Mouse (Mus musculus) ES-Bruce4 (cell line): Measurements from ENCODE around the gene Unc45b. TPM values are rescaled to one million over a fixed set of nuclear protein-coding genes. Genes with fewer than 3 reads are reported as not detected.
"Not testable (repeated sequence)": the region's sequence is repeated elsewhere in the genome, so short reads cannot be mapped to it uniquely, and the experiment has no call there.

Experiments used
- H3K27ac ChIP-seq: 2 replicates; pipeline ENCODE4 v1.5.1; 2012; ENCODE audit warnings: low read length, inconsistent platforms; ENCODE audit not compliant: insufficient read depth
- H3K27me3 ChIP-seq: 2 replicates; pipeline ENCODE4 v1.6.1; 2012; ENCODE audit warnings: mild to moderate bottlenecking, low read length, inconsistent platforms; ENCODE audit not compliant: control insufficient read depth, poor library complexity, insufficient read depth, severe bottlenecking
- H3K36me3 ChIP-seq: 2 replicates; pipeline ENCODE4 v1.6.1; 2012; ENCODE audit warnings: inconsistent platforms, mild to moderate bottlenecking, low read length, moderate library complexity; ENCODE audit not compliant: control insufficient read depth, poor library complexity, insufficient read depth, severe bottlenecking
- H3K4me1 ChIP-seq: one replicate; pipeline ENCODE4 v1.8.1; 2011; ENCODE audit warnings: low read length; ENCODE audit not compliant: control insufficient read depth, insufficient read depth
- H3K4me3 ChIP-seq: 2 replicates; pipeline ENCODE4 v1.5.1; 2011; ENCODE audit warnings: low read depth, mild to moderate bottlenecking, low read length
- H3K9ac ChIP-seq: 2 replicates; pipeline ENCODE4 v1.6.1; 2012; ENCODE audit warnings: low read depth, mild to moderate bottlenecking, inconsistent platforms; ENCODE audit not compliant: poor library complexity, severe bottlenecking
- H3K9me3 ChIP-seq: replicated peaks from 2 replicates; pipeline ENCODE4 v1.6.1; 2012; ENCODE audit warnings: mild to moderate bottlenecking, low read length, inconsistent platforms; ENCODE audit not compliant: control insufficient read depth, poor library complexity, insufficient read depth, severe bottlenecking
- CTCF ChIP-seq: IDR thresholded peaks from one replicate; pipeline ENCODE4 v1.8.1; 2011; ENCODE audit warnings: low read depth, low read length
- EP300 ChIP-seq: IDR thresholded peaks from 2 replicates; pipeline ENCODE4 v1.6.1; 2011; ENCODE audit warnings: low read depth, low read length; ENCODE audit not compliant: insufficient read depth
- POLR2A ChIP-seq: IDR thresholded peaks from one replicate; pipeline ENCODE4 v1.8.1; 2011; ENCODE audit warnings: low read length; ENCODE audit not compliant: insufficient read depth
- polyA plus RNA-seq: library from polyadenylated mRNA; stranded (reverse); fragments of >200 nt; gene quantifications from 2 replicates; pipeline ENCODE4 v1.2.4, GENCODE M21; 2011; ENCODE audit warnings: low read depth; ENCODE audit not compliant: missing spikeins, insufficient read depth, insufficient read length

The Unc45b gene
- polyA plus RNA-seq, 1 experiment = 3.5 TPM

DNA sequence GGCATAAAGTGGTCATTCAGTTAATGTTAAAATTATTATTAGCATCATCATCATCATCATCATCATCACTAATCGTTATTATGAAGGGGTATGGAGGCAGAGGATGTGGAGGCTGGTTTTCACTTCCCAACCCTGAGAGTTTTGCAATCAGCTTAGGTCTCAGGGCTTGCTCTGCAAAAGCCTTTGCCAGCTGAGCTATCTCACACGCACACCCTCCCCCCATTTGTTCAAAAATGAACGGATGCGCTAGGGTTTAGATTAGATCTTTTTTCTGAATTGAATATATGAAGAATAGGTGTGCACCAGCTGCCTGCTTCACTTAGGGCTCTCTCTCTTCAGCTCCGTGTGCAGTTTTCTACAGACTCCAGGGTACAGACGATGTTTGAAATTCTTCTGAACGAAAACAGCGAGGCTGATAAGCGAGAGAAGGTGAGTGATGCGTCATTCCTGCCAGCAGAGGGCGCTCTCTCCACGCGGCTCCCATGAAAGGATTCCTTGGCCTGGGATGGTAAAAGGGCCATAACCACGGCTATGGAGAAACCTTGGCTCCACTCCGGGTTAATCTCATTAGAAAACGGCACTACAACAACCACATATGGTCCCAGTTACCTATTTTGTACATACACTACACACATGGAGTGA lies 4.5 kb downstream of the Unc45b start:
- Histone ChIP-seq H3K4me3 (no peak overlapping the region), H3K9ac (no peak overlapping the region), H3K4me1 (no peaks in the 10 kb centered on the region), H3K27me3 (no peaks in the 10 kb centered on the region), H3K9me3 (no peaks in the 10 kb centered on the region), H3K36me3 (no peaks in the 10 kb centered on the region), H3K27ac (no peak overlapping the region)
- TF ChIP-seq POLR2A (no peak), CTCF (peak; percentile 99), EP300 (0 out of 2 replicates have a peak, but pooled peaks have one; percentile 19)

DNA sequence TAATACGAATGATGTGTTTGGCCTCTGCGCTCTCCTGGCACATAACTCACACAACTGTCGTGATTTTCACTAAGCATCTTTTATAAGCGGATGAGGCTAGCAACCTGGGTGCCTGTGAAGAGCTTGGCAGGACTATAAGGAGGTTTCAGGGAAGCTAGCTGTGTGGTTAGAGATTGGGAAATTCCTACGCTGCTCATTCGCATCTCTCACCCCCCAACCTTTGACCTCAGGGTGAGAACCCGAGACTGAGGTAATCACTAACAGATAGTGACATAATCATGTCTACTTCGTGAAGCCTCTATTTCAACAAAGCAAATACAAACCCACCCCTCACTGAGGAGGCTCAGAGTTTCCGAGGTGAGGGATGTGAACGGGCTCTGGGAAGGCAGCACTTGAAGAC lies 10.4 kb downstream of the Unc45b start:
- no peak overlapping the region for H3K4me3 ChIP-seq
- no peaks in the 10 kb centered on the region for H3K27me3 ChIP-seq
- H3K9me3 ChIP-seq = no peaks in the 10 kb centered on the region
- H3K36me3 ChIP-seq = no peaks in the 10 kb centered on the region
- no peak overlapping the region for H3K27ac ChIP-seq
- H3K4me1 ChIP-seq = no peaks in the 10 kb centered on the region
- TF ChIP-seq CTCF (no peak), POLR2A (no peak), EP300 (no peak)
- H3K9ac ChIP-seq = no peak overlapping the region

DNA sequence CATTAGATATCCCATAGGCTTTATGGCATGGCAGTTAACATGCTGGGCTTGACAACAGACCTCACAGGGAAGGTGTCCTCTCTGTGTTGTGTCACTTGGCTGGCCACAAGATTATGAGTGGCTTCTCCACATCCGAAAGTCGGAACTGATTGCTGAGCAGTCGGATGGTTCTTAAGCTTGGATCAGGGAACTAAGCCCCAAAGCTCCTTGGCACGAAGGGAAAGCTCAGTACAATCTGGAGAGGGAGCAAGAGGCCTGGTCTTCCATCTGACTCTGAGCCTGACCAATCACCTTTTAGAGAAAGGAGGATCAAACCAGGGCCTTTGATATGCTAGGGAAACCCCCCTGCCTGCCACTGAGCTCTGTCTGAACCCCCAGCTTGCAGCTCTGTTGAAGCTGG lies 11.3 kb downstream of the Unc45b start:
- Histone ChIP-seq H3K9ac (no peak overlapping the region), H3K27ac (no peak overlapping the region), H3K9me3 (no peaks in the 10 kb centered on the region), H3K36me3 (no peaks in the 10 kb centered on the region), H3K4me1 (no peaks in the 10 kb centered on the region), H3K27me3 (no peaks in the 10 kb centered on the region), H3K4me3 (no peak overlapping the region)
- TF ChIP-seq EP300 (no peak), POLR2A (no peak), CTCF (no peak)

DNA sequence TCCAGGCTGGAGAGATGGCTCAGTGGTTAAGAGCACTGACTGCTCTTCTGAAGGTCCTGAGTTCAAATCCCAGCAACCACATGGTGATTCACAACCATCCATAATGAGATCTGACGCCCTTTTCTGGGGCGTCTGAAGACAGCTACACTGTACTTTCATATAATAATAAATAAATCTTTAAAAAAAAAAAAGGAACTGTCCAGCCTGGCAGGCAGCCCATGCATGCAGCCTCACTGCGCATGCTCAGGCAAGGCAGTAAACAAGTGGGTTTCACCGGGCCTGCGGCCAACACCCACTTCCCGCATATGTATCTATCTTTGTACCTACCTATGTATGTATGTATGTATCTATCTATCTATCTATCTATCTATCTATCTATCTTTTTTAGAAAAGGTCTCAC lies 13.6 kb downstream of the Unc45b start:
- not testable (repeated sequence) for H3K4me3 ChIP-seq, H3K9me3 ChIP-seq, H3K27ac ChIP-seq, H3K4me1 ChIP-seq, H3K9ac ChIP-seq, H3K36me3 ChIP-seq, H3K27me3 ChIP-seq

DNA sequence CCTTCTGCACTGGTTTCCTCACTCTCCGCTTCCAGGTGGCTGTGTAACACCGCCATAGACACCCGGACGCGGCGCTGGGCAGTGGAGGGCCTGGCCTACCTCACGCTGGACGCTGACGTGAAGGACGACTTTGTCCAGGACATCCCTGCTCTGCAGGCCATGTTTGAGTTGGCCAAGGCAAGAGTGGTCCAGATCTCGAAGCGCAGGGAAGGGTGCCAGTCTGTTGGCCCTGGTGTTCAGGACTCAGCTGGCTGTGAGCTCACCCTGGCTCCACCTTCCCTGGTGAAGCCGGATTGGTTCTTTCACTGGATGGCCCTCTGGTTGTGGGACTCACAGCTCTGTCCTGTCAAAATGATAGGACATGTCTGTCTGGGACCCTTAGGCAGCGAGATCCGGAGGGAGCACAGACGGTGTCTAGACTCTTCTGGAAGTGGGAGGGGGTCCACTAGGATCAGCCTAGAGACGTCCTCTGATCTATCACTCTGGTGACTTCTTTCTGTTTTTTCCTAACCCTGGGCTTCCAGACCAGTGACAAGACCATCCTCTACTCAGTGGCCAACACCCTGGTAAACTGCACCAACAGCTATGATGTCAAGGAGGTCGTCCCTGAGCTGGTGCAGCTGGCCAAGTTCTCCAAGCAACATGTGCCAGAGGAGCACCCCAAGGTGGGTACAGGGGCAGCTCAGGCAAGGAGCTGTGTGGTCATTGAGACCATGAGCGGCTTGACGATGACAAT lies 18.7 kb downstream of the Unc45b start:
- H3K4me1 ChIP-seq = no peaks in the 10 kb centered on the region
- no peak overlapping the region for H3K9ac ChIP-seq
- H3K27ac ChIP-seq = no peak overlapping the region
- no peaks in the 10 kb centered on the region for H3K36me3 ChIP-seq
- H3K4me3 ChIP-seq = no peak overlapping the region
- no peaks in the 10 kb centered on the region for H3K9me3 ChIP-seq
- peaks cover 33% of the 10 kb centered on the region for H3K27me3 ChIP-seq
- TF ChIP-seq POLR2A = no peak
- no peak for TF ChIP-seq EP300
- TF ChIP-seq CTCF = no peak

DNA sequence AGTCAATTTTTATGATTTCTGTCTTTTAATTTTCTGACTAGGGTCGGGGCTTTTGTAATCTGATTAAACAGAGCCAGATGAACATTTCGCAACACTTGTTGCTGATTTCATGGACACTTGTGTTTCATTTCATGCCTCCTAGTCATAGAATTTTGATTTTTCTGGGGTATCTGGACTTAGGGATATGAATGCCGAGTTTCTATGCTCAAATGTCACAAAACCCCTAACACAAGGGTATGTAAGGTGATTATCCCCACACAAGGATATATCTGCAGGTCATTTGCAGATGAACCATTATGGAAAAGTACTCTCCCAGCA lies 19.2 kb downstream of the Unc45b start:
- Histone ChIP-seq H3K9me3 (no peaks in the 10 kb centered on the region), H3K27ac (no peak overlapping the region), H3K27me3 (peaks cover 37% of the 10 kb centered on the region), H3K36me3 (no peaks in the 10 kb centered on the region), H3K9ac (no peak overlapping the region), H3K4me3 (no peak overlapping the region), H3K4me1 (no peaks in the 10 kb centered on the region)
- no peak for TF ChIP-seq CTCF
- no peak for TF ChIP-seq POLR2A
- TF ChIP-seq EP300 = no peak

DNA sequence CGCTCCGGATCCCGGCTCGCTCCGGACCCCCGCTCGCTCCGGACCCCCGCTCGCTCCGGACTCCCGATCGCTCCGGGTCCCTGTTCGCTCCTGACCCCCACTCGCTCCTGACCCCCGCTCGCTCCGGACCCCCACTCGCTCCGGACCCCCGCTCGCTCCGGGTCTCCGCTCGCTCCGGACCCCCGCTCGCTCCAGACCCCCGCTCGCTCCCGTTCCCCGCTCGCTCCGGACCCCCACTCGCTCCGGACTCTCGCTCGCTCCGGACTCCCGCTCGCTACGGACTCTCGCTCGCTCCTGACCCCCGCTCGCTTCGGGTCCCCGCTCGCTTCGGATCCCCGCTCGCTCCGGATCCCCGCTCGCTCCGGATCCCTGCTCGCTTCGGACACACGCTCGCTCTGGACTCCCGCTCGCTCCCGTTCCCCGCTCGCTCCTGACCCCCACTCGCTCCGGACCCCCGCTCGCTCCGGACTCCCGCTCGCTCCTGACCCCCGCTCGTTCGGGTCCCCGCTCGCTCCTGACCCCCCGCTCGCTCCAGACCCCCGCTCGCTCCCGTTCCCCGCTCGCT lies 20.1 kb downstream of the Unc45b start:
- peak overlapping the region; percentile 84 for H3K9ac ChIP-seq
- 0 out of 2 replicates have a peak overlapping the region, but pooled peaks have one; percentile 30 for H3K4me3 ChIP-seq
- H3K27me3 ChIP-seq = peaks cover 43% of the 10 kb centered on the region
- not testable (repeated sequence) for H3K9me3 ChIP-seq, H3K4me1 ChIP-seq, H3K27ac ChIP-seq, H3K36me3 ChIP-seq

DNA sequence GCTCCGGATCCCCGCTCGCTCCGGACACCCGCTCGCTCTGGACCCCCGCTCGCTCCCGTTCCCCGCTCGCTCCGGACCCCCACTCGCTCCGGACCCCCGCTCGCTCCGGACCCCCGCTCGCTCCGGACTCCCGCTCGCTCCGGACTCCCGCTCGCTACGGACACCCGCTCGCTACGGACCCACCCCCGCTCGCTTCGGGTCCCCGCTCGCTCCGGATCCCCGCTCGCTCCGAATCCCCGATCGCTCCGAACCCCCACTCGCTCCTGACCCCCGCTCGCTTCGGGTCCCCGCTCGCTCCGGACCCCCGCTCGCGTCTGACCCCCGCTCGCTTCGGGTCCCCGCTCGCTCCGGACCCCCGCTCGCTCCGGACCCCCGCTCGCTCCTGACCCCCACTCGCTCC lies 20.8 kb downstream of the Unc45b start:
- not testable (repeated sequence) for H3K4me1 ChIP-seq, H3K27ac ChIP-seq, H3K9me3 ChIP-seq, H3K36me3 ChIP-seq
- Histone ChIP-seq H3K9ac (peak overlapping the region; percentile 84), H3K4me3 (0 out of 2 replicates have a peak overlapping the region, but pooled peaks have one; percentile 19), H3K27me3 (peaks cover 44% of the 10 kb centered on the region)
